Mouse (Mus musculus) induced T-regulatory cell, adult 2 months (primary cell): ENCODE data around the gene Fhl2.
A peak's percentile ranks its signal among the peaks of the same experiment; 100 is the strongest.
"Not testable (repeated sequence)": the region's sequence is repeated elsewhere in the genome, so short reads cannot be mapped to it uniquely, and the experiment has no call there.

Experiments
- DNase-seq: peaks from one replicate; pipeline ENCODE4 v3.0.0-alpha.2; 2012; ENCODE audit warnings: low read depth

Gene Fhl2

GRCm38 (mm10) chr1:43192471-43192870, 4.3 kb downstream of the Fhl2 start:
- DNase-seq, result no peak

- no peak for DNase-seq
Observed at GRCm38 (mm10) chr1:43191078-43191477, 5.7 kb downstream of the Fhl2 start.

- DNase-seq, result not testable (repeated sequence)
Observed at GRCm38 (mm10) chr1:43188893-43189292, 7.9 kb downstream of the Fhl2 start.

GRCm38 (mm10) chr1:43186334-43186733, 10.4 kb downstream of the Fhl2 start:
- DNase-seq, result no peak

GRCm38 (mm10) chr1:43180912-43181311, 15.9 kb downstream of the Fhl2 start:
- DNase-seq, result no peak

- DNase-seq, result no peak
Observed at GRCm38 (mm10) chr1:43178780-43179179, 18.0 kb downstream of the Fhl2 start.

- DNase-seq, result no peak
Observed at GRCm38 (mm10) chr1:43178378-43178777, 18.4 kb downstream of the Fhl2 start.

GRCm38 (mm10) chr1:43173283-43174226, 23.2 kb downstream of the Fhl2 start:
- no peak for DNase-seq

- DNase-seq, result no peak
Observed at GRCm38 (mm10) chr1:43171816-43172215, 25.0 kb downstream of the Fhl2 start.

- DNase-seq, result no peak
Observed at GRCm38 (mm10) chr1:43171093-43171492, 25.7 kb downstream of the Fhl2 start.

- no peak for DNase-seq
Observed at GRCm38 (mm10) chr1:43169661-43170060, 27.1 kb downstream of the Fhl2 start.

GRCm38 (mm10) chr1:43169227-43169626, 27.6 kb downstream of the Fhl2 start:
- DNase-seq, result no peak

- peak; percentile 14 for DNase-seq
Observed at GRCm38 (mm10) chr1:43168618-43169017, 28.2 kb downstream of the Fhl2 start.

GRCm38 (mm10) chr1:43168026-43168425, 28.8 kb downstream of the Fhl2 start:
- DNase-seq, result no peak

- no peak for DNase-seq
Observed at GRCm38 (mm10) chr1:43164582-43164981, 32.2 kb downstream of the Fhl2 start.

- peak; percentile 75 for DNase-seq
Observed at GRCm38 (mm10) chr1:43163467-43164418, 33.0 kb downstream of the Fhl2 start.

GRCm38 (mm10) chr1:43163084-43163466, 33.7 kb downstream of the Fhl2 start:
- DNase-seq, result no peak

- DNase-seq, result no peak
Observed at GRCm38 (mm10) chr1:43162394-43162793, 34.4 kb downstream of the Fhl2 start.

GRCm38 (mm10) chr1:43159429-43159828, 37.4 kb downstream of the Fhl2 start:
- no peak for DNase-seq

GRCm38 (mm10) chr1:43157907-43158306, 38.9 kb downstream of the Fhl2 start:
- DNase-seq, result no peak

- DNase-seq, result no peak
Observed at GRCm38 (mm10) chr1:43154491-43154890, 42.3 kb downstream of the Fhl2 start.

GRCm38 (mm10) chr1:43153538-43153937, 43.2 kb downstream of the Fhl2 start:
- DNase-seq, result no peak

GRCm38 (mm10) chr1:43152626-43153025, 44.2 kb downstream of the Fhl2 start:
- DNase-seq, result no peak
